Mouse (Mus musculus): ENCODE results near the gene Gm37240.

GRCm38 (mm10) chr3:85341103-85341860 is 546.0 kb downstream of the Gm37240 start:
- TF ChIP-seq POLR2A (IDR thresholded peaks at IDR 0.05; ENCODE audit: borderline replicate concordance, low read depth, low read length) (no peak), CTCF (IDR thresholded peaks at IDR 0.05; ENCODE audit: low read depth, low read length) (no peak)

All from bone marrow macrophage, adult 2 months (primary cell).